Mouse (Mus musculus) liver, embryonic 16.5 days (tissue): ENCODE results near the gene Atp6v1g2. TPM values are rescaled to one million over a fixed set of nuclear protein-coding genes. Genes with fewer than 3 reads are reported as not detected.

Experiments
- ATAC-seq: fragments of 200-750 bp; cut with Nextera tagmentation; 2 replicates; pipeline ENCODE4 v1.8.0; 2017; ENCODE audit warnings: low read depth, mild to moderate bottlenecking, moderate number of reproducible peaks, moderate library complexity
- H3K27ac ChIP-seq: fragments of 300-500 bp; sonication (generic); 2 replicates; pipeline ENCODE4 v1.5.1; 2014; ENCODE audit warnings: mild to moderate bottlenecking, low read length
- H3K27me3 ChIP-seq: fragments of 300-500 bp; sonication (generic); 2 replicates; pipeline ENCODE4 v1.6.1; 2014; ENCODE audit warnings: low read depth, low read length, mixed read lengths; ENCODE audit not compliant: control insufficient read depth, insufficient read depth
- H3K36me3 ChIP-seq: fragments of 300-500 bp; sonication (generic); 2 replicates; pipeline ENCODE4 v1.6.1; 2014; ENCODE audit warnings: mild to moderate bottlenecking; ENCODE audit not compliant: control insufficient read depth, insufficient read depth
- H3K4me1 ChIP-seq: fragments of 300-500 bp; sonication (generic); 2 replicates; pipeline ENCODE4 v1.6.1; 2014; ENCODE audit warnings: low read depth, low read length, mixed read lengths; ENCODE audit not compliant: control insufficient read depth
- H3K4me2 ChIP-seq: fragments of 300-500 bp; sonication (generic); 2 replicates; pipeline ENCODE4 v1.6.1; 2014; ENCODE audit warnings: low read depth, low read length, mixed read lengths
- H3K4me3 ChIP-seq: fragments of 300-500 bp; sonication (generic); 2 replicates; pipeline ENCODE4 v1.5.1; 2014; ENCODE audit warnings: low read depth, mild to moderate bottlenecking, low read length
- H3K9ac ChIP-seq: fragments of 300-500 bp; sonication (generic); 2 replicates; pipeline ENCODE4 v1.6.1; 2014; ENCODE audit warnings: low read depth, low read length
- H3K9me3 ChIP-seq: fragments of 300-500 bp; sonication (generic); replicated peaks from 2 replicates; pipeline ENCODE4 v1.6.1; 2016; ENCODE audit warnings: low read length; ENCODE audit not compliant: control insufficient read depth
- WGBS: fragments of 180-500 bp; shearing (Covaris S2); extraction: QIAGEN DNeasy Blood & Tissue Kit; methylation state at CpG from one replicate; pipeline ENCODE4 v1.1.7; 2014; ENCODE audit not compliant: insufficient replicate concordance; 5-methylcytosine and 5-hydroxymethylcytosine counted together
- polyA plus RNA-seq: library from polyadenylated mRNA; unstranded; fragments of >200 nt; fragmentation: Nextera tagmentation; extraction: Ambion mirVana; gene quantifications from 2 replicates; pipeline ENCODE4 v1.2.1, GENCODE M21; 2015

Gene Atp6v1g2
- polyA plus RNA-seq, 1 experiment from 2014 or later: 1.0 TPM

- Histone ChIP-seq H3K27ac (peak overlapping the region; percentile 64), H3K4me3 (no peak overlapping the region), H3K9ac (no peak overlapping the region), H3K9me3 (no peaks in the 10 kb centered on the region), H3K4me1 (peaks cover 12% of the 10 kb centered on the region), H3K4me2 (no peak overlapping the region), H3K27me3 (peaks cover 31% of the 10 kb centered on the region), H3K36me3 (no peaks in the 10 kb centered on the region)
- 40% methylated on average over 5 of the region's 5 CpGs for WGBS
- ATAC-seq: no peak
These were observed 40.5 kb upstream of the Atp6v1g2 start for GRCm38 (mm10) chr17:35192924-35193323.

- Histone ChIP-seq H3K27me3 (peaks cover 31% of the 10 kb centered on the region), H3K4me2 (peak within 1 kb of the TSS; percentile 76), H3K27ac (peak within 1 kb of the TSS; percentile 34), H3K9ac (peak within 1 kb of the TSS; percentile 55), H3K4me1 (peaks cover 12% of the 10 kb centered on the region), H3K36me3 (no peaks in the 10 kb centered on the region), H3K9me3 (no peaks in the 10 kb centered on the region), H3K4me3 (peak within 1 kb of the TSS; percentile 55)
- ATAC-seq: no peak
- 37% methylated on average over 27 of the region's 28 CpGs for WGBS
These were observed 39.3 kb upstream of the Atp6v1g2 start, which contains the start of gene Ltb for GRCm38 (mm10) chr17:35193881-35194843. Gene Ltb, plus strand, starts transcription at chr17:35194439.

GRCm38 (mm10) chr17:35194844-35195630 lies 38.4 kb upstream of the Atp6v1g2 start:
- peak overlapping the region; percentile 24; the same call in 1 of the 2 replicates for H3K27ac ChIP-seq
- WGBS: 35% methylated on average over 18 of the region's 19 CpGs
- ATAC-seq: peak; percentile 10; the same call in 1 of the 2 replicates
- peaks cover 11% of the 10 kb centered on the region for H3K4me1 ChIP-seq
- peak overlapping the region; percentile 55 for H3K4me3 ChIP-seq
- H3K4me2 ChIP-seq: peak overlapping the region; percentile 76
- H3K27me3 ChIP-seq: peaks cover 31% of the 10 kb centered on the region
- no peaks in the 10 kb centered on the region for H3K9me3 ChIP-seq
- no peaks in the 10 kb centered on the region for H3K36me3 ChIP-seq
- H3K9ac ChIP-seq: peak overlapping the region; percentile 55

GRCm38 (mm10) chr17:35195631-35196320 lies 37.7 kb upstream of the Atp6v1g2 start:
- peak overlapping the region; percentile 55 for H3K9ac ChIP-seq
- peak overlapping the region; percentile 76 for H3K4me2 ChIP-seq
- H3K4me1 ChIP-seq: peaks cover 9% of the 10 kb centered on the region
- under 1% methylated on average over 66 of the region's 66 CpGs for WGBS
- H3K36me3 ChIP-seq: no peaks in the 10 kb centered on the region
- H3K27me3 ChIP-seq: peaks cover 36% of the 10 kb centered on the region
- H3K4me3 ChIP-seq: peak overlapping the region; percentile 55
- no peaks in the 10 kb centered on the region for H3K9me3 ChIP-seq
- ATAC-seq: peak; percentile 75
- peak overlapping the region; percentile 24; the same call in 1 of the 2 replicates for H3K27ac ChIP-seq

GRCm38 (mm10) chr17:35196321-35196641 lies 37.2 kb upstream of the Atp6v1g2 start:
- WGBS: 31% methylated on average over 9 of the region's 9 CpGs
- Histone ChIP-seq H3K9me3 (no peaks in the 10 kb centered on the region), H3K27me3 (peaks cover 41% of the 10 kb centered on the region), H3K4me1 (peaks cover 9% of the 10 kb centered on the region), H3K36me3 (no peaks in the 10 kb centered on the region), H3K9ac (peak overlapping the region; percentile 55; the same call in 1 of the 2 replicates), H3K4me3 (peak overlapping the region; percentile 55), H3K27ac (no peak overlapping the region), H3K4me2 (peak overlapping the region; percentile 76)
- 0 out of 2 replicates have a peak, but pooled peaks have one; percentile 4 for ATAC-seq

GRCm38 (mm10) chr17:35197126-35197525 lies 36.3 kb upstream of the Atp6v1g2 start:
- 26% methylated on average over 6 of the region's 6 CpGs for WGBS
- H3K36me3 ChIP-seq: no peaks in the 10 kb centered on the region
- ATAC-seq: no peak

GRCm38 (mm10) chr17:35198029-35198428 lies 35.4 kb upstream of the Atp6v1g2 start:
- no peak overlapping the region for H3K9ac ChIP-seq
- no peaks in the 10 kb centered on the region for H3K36me3 ChIP-seq
- no peak overlapping the region for H3K4me2 ChIP-seq
- 54% methylated on average over 7 of the region's 7 CpGs for WGBS
- H3K27me3 ChIP-seq: peaks cover 52% of the 10 kb centered on the region
- no peaks in the 10 kb centered on the region for H3K9me3 ChIP-seq
- H3K4me1 ChIP-seq: peaks cover 9% of the 10 kb centered on the region
- no peak overlapping the region for H3K4me3 ChIP-seq
- no peak overlapping the region for H3K27ac ChIP-seq
- ATAC-seq: no peak

More at GRCm38 (mm10) chr17:35197126-35197525, 36.3 kb upstream of the Atp6v1g2 start:
- Histone ChIP-seq H3K4me3 (no peak overlapping the region), H3K27me3 (peaks cover 49% of the 10 kb centered on the region), H3K27ac (no peak overlapping the region), H3K9me3 (no peaks in the 10 kb centered on the region), H3K9ac (no peak overlapping the region), H3K4me1 (peaks cover 9% of the 10 kb centered on the region), H3K4me2 (no peak overlapping the region)

- peaks cover 58% of the 10 kb centered on the region for H3K27me3 ChIP-seq
- H3K27ac ChIP-seq: no peak overlapping the region
- H3K36me3 ChIP-seq: no peaks in the 10 kb centered on the region
- no peaks in the 10 kb centered on the region for H3K9me3 ChIP-seq
- H3K4me2 ChIP-seq: no peak overlapping the region
- H3K4me1 ChIP-seq: peaks cover 9% of the 10 kb centered on the region
- H3K4me3 ChIP-seq: no peak overlapping the region
- H3K9ac ChIP-seq: no peak overlapping the region
- 69% methylated on average over 8 of the region's 8 CpGs for WGBS
- ATAC-seq: no peak
These were observed 34.5 kb upstream of the Atp6v1g2 start for GRCm38 (mm10) chr17:35198946-35199345.
